ENCODE assay signal across 22 mouse cellular contexts in genomic region chr17:87763146-87763545, GRCm38 (mm10). TPM values are rescaled to one million over a fixed set of nuclear protein-coding genes. Genes with fewer than 3 reads are reported as not detected.
DNase-seq lines count a peak whose midpoint lies in the region; TF ChIP-seq lines count a peak whose summit lies in the region.
"Had no signal": no experiment of that assay in that cellular context is flagged by ENCODE, and none has a peak within 500 bp of the region (broad histone marks: within the 10 kb centered on the region; RNA-seq: fewer than 3 reads in every experiment).

No protein-coding gene starts in this region.

- H3K36me3 ChIP-seq in C2C12 (ENCODE audit: control insufficient read depth, insufficient read depth): no peaks in the 10 kb centered on the region
- H3K36me3 ChIP-seq: forebrain, embryonic 15.5 days; heart, embryonic 15.5 days; limb, embryonic 15.5 days; neural tube, embryonic 12.5 days had no signal

- no peaks in the 10 kb centered on the region for H3K79me3 ChIP-seq in C2C12 (ENCODE audit: low read depth)

- no peak overlapping the region for H3K4me3 ChIP-seq in C2C12 (ENCODE audit: insufficient read depth, poor library complexity, severe bottlenecking)
- H3K4me3 ChIP-seq: forebrain, embryonic 15.5 days; heart, embryonic 15.5 days; limb, embryonic 15.5 days; neural tube, embryonic 12.5 days had no signal

- no peaks in the 10 kb centered on the region for H3K79me2 ChIP-seq in C2C12 (ENCODE audit: control insufficient read depth, insufficient read depth)

- DNase-seq in layer of hippocampus, adult 18-20 months (ENCODE audit: low spot score in 2 of 2): peak; percentile 19 to 56
- DNase-seq in layer of hippocampus, postnatal 25 days (ENCODE audit: extremely low spot score in 1 of 2, low spot score in 1 of 2): no peak
- DNase-seq in 3134 (ENCODE audit: extremely low read depth, insufficient read length, low spot score): peak; percentile 39
- peak; percentile 93 for DNase-seq in brain, adult 2 months (ENCODE audit: low read depth, low spot score)
- DNase-seq in kidney, adult 9 months: no peak
- DNase-seq in adipocyte (ENCODE audit: low spot score): no peak
- DNase-seq: cerebellum, postnatal 10 days; heart, adult 18-20 months; kidney, adult 11 months; kidney, postnatal 10 days; layer of hippocampus, postnatal 36 days; liver, postnatal 0 days; thymus, postnatal 25 days had no signal

- no peak overlapping the region for H3ac ChIP-seq in C2C12 (ENCODE audit: control insufficient read depth, insufficient read length, low read depth)

- H3K27me3 ChIP-seq in C2C12 (ENCODE audit: control insufficient read depth, insufficient read depth, insufficient read length): no peaks in the 10 kb centered on the region
- H3K27me3 ChIP-seq: forebrain, embryonic 15.5 days; heart, embryonic 15.5 days; limb, embryonic 15.5 days; neural tube, embryonic 12.5 days had no signal

- no peak for TF ChIP-seq CTCF in C2C12 (IDR thresholded peaks at IDR 0.05; ENCODE audit: control insufficient read depth, insufficient read depth, insufficient read length)

TF ChIP-seq in C2C12, 6 proteins besides CTCF, POLR2A, EP300 and RAD21:
- TF ChIP-seq CEBPB (IDR thresholded peaks at IDR 0.05; ENCODE audit: low read depth): no peak
- peak; percentile 19 for TF ChIP-seq MAX (IDR thresholded peaks at IDR 0.05)
- TF ChIP-seq MYOG (IDR thresholded peaks at IDR 0.05; ENCODE audit: control insufficient read depth, extremely low read depth, insufficient read length): no peak

RNA-seq across cellular contexts. Expression of gene Kcnk12, which starts 34.6 kb away (rescaled TPM):
- total RNA-seq in layer of hippocampus, adult 18-20 months (2021): 10 to 100 TPM; 23.7 to 25.2 TPM
- total RNA-seq in layer of hippocampus, postnatal 25 days (2021): 10 to 100 TPM; 23.4 to 25.7 TPM
- polyA plus RNA-seq in C2C12 (2012; fragmentation: generic; extraction: Trizol): 0.30 TPM
- total RNA-seq: gastrocnemius, adult 8-10 months; heart, adult 18-20 months; megakaryocyte-erythroid progenitor cell, adult 5-6 weeks; MEL had no signal
- polyA plus RNA-seq: activated CD4-positive, CD25-positive, alpha-beta regulatory T cell, adult 4 months; heart, embryonic 15.5 days; limb, embryonic 15.5 days had no signal

Comparison
In these comparisons a context has a peak if more than half of its experiments do, and no peak if none do; other contexts are left out.
1. DNase-seq: peak in layer of hippocampus, adult 18-20 months (2 of 2), 3134 (single experiment) and brain, adult 2 months (single experiment); none in layer of hippocampus, postnatal 25 days (0 of 2), kidney, adult 9 months (single experiment) and adipocyte (single experiment).